Mouse (Mus musculus) heart, adult 2 months (tissue): Measurements from ENCODE around the gene Ap3s2. TPM values are rescaled to one million over a fixed set of nuclear protein-coding genes. Genes with fewer than 3 reads are reported as not detected.
A peak's percentile ranks its signal among the peaks of the same experiment; 100 is the strongest.

Experiments
- DNase-seq, 2 experiments: peaks; one replicate each; pipeline ENCODE4 v3.0.0; 2021
- H3K27ac ChIP-seq: fragments of 200-600 bp; 2 replicates; pipeline ENCODE4 v1.8.1; 2022
- H3K27me3 ChIP-seq: fragments of 200-500 bp; 2 replicates; pipeline ENCODE4 v1.6.1; 2012; ENCODE audit warnings: mild to moderate bottlenecking, low read length, inconsistent platforms, mixed read lengths; ENCODE audit not compliant: control insufficient read depth, insufficient read depth
- H3K36me3 ChIP-seq: fragments of 200-500 bp; 2 replicates; pipeline ENCODE4 v1.6.1; 2012; ENCODE audit warnings: low read length, inconsistent platforms; ENCODE audit not compliant: control insufficient read depth, insufficient read depth
- H3K4me1 ChIP-seq: fragments of 200-500 bp; 2 replicates; pipeline ENCODE4 v1.6.1; 2011; ENCODE audit warnings: low read length; ENCODE audit not compliant: control insufficient read depth, insufficient read depth
- H3K4me3 ChIP-seq: fragments of 200-600 bp; 2 replicates; pipeline ENCODE4 v1.8.1; 2022
- H3K79me2 ChIP-seq: fragments of 200-500 bp; replicated peaks from 2 replicates; pipeline ENCODE4 v1.6.1; 2012; ENCODE audit warnings: mild to moderate bottlenecking, inconsistent platforms, low read length, moderate library complexity, mixed read lengths; ENCODE audit not compliant: control insufficient read depth, insufficient read depth
- H3K9ac ChIP-seq: fragments of 200-500 bp; 2 replicates; pipeline ENCODE4 v1.6.1; 2012; ENCODE audit warnings: low read depth, mild to moderate bottlenecking, control low read depth, inconsistent platforms, low read length, mixed read lengths
- CTCF ChIP-seq: fragments of 200-600 bp; IDR thresholded peaks from 2 replicates; pipeline ENCODE4 v1.8.1; 2022; ENCODE audit warnings: antibody characterized with exemption, mild to moderate bottlenecking, moderate library complexity
- EP300 ChIP-seq: fragments of 200-500 bp; IDR thresholded peaks from 2 replicates; pipeline ENCODE4 v1.6.1; 2011; ENCODE audit warnings: low read depth, low read length, control low read depth; ENCODE audit not compliant: insufficient read depth
- POLR2A ChIP-seq: fragments of 200-500 bp; IDR thresholded peaks from 2 replicates; pipeline ENCODE4 v1.6.1; 2011; ENCODE audit warnings: mild to moderate bottlenecking, low read depth, low read length, control low read depth; ENCODE audit not compliant: insufficient read depth
- WGBS: fragments of 180-500 bp; shearing (Covaris S2); methylation state at CpG from one replicate; pipeline ENCODE4 v1.1.7; 2018; 5-methylcytosine and 5-hydroxymethylcytosine counted together
- intact Hi-C: fragments of 180-260 bp; cut with DNase I; formaldehyde crosslinking; loops from one replicate; pipeline ENCODE4 v1.15.1; 2025
- long read RNA-seq: library from polyadenylated mRNA; stranded (forward); transcript quantifications from one replicate; pipeline ENCODE4 v2.0.0, GENCODE M21; 2021
- polyA plus RNA-seq: library from polyadenylated mRNA; depleted of rRNA; stranded (reverse); fragments of >200 nt; gene quantifications from 2 replicates; pipeline ENCODE4 v1.2.3, GENCODE M21; 2012; rRNA removed
- total RNA-seq, 2 experiments: library from RNA; stranded (reverse); gene quantifications; 2 replicates each; pipeline ENCODE4 v1.2.3; 2021

Gene Ap3s2
- total RNA-seq (10 to 100 TPM; 19.4 to 21.9 TPM), polyA plus RNA-seq (13.1 and 19.4 TPM in 2 replicates)
- long read RNA-seq, full-length matches to known transcripts = 22 of 26 reads
- long read RNA-seq, partial matches to known transcripts = 0 of 26 reads
- long read RNA-seq, other reads (novel, unspliced or antisense) = 4 of 26 reads

DNA sequence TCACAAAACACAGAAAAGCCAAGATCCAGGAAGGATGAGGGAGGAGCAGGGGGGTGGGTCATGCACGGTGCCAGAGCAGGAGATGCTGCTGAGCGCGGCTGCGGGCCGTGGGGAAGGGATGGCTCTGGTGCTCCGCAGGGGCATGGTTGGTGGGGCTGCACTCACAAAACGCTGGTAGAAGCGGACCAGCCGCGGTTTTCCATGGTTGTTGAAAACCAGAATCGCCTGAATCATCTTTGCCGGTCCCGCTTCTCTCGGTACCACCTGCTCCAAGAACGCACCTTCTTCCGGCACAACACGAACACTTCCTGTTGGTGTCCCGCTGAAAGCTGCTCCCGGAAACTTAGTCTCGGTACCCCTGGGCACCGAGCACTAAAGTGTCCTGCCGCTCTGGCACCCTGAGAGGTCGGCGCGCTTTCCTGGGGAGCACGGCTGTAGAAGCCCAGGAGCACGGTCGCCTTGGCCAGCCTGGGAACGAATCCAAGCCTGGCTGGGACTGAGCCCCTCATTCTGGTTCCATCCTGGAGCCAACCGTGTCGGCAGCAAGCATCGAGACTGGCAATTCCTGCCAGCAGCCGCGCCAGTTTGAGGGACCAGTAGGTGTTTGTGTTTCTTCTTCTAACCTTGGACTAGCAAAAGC is at the start of gene Ap3s2:
Ap3s2 (minus strand) TSS at position 306 of the 640 bp plus-strand sequence.
- H3K79me2 ChIP-seq = no peaks in the 10 kb centered on the region
- peak within 1 kb of the TSS; percentile 87 for H3K27ac ChIP-seq
- H3K27me3 ChIP-seq = no peaks in the 10 kb centered on the region
- DNase-seq = peak; percentile 90
- H3K9ac ChIP-seq = peak within 1 kb of the TSS; percentile 89
- intact Hi-C loops = loop anchor here (1.0 to 5.0 kb wide), 2 partner anchors 15 to 102 kb away; partner anchors contain the start of genes Arpin and Zfp710
- peak within 1 kb of the TSS; percentile 88 for H3K4me3 ChIP-seq
- H3K36me3 ChIP-seq = no peaks in the 10 kb centered on the region
- H3K4me1 ChIP-seq = peaks cover 1% of the 10 kb centered on the region; the same call in 1 of the 2 replicates
- under 1% methylated on average over 34 of the region's 34 CpGs for WGBS
- peak; percentile 60; the same call in 1 of the 2 replicates for TF ChIP-seq EP300
- TF ChIP-seq POLR2A = peak; percentile 82; the same call in 1 of the 2 replicates
- TF ChIP-seq CTCF = no peak

DNA sequence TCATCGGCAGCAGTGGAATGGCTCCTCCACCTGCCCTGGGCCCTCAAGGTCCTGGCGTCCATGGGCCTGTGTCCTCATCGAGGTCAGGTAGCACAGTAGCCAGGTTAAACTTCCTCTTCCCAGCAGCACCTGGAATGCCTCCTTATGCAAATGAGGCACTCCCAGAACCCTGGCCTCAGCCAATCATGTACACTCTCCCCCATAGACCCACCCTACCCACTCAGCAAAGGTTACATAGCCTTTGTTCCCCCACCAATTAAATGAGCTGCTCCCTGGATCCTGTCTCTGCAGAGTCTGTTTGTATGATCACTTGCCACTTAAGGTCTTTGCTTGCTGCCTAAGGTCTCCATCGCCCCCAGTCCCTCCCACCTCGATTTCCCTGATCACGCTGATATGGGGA is 47.9 kb upstream of the Ap3s2 start:
- H3K79me2 ChIP-seq = no peaks in the 10 kb centered on the region
- WGBS = 80% methylated on average over 6 of the region's 6 CpGs
- no peak overlapping the region for H3K9ac ChIP-seq
- no peak overlapping the region for H3K27ac ChIP-seq
- H3K4me1 ChIP-seq = no peaks in the 10 kb centered on the region
- no peak for TF ChIP-seq CTCF
- no peak for TF ChIP-seq POLR2A
- TF ChIP-seq EP300 = no peak
- no peaks in the 10 kb centered on the region for H3K36me3 ChIP-seq
- H3K27me3 ChIP-seq = no peaks in the 10 kb centered on the region
- no peak overlapping the region for H3K4me3 ChIP-seq
- DNase-seq = no peak
- intact Hi-C loops = no loop called here

DNA sequence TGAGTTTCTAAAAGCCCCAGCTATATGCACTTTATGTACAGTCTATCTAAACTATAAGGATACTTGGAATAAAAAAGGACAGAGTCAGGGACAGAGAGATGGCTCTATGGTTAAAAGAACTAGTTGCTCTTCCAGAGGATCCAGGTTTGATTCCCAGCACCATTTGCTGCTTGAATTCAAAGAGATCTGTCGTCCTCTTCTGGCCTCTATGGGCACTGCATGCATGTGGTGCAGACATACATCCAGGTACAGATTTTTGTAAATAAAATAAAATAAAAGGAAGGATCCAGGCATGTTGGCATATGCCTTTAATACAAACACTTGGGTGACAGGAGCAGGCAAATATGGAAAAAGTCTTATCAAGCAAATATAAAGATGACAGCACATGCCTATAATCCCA is 41.2 kb upstream of the Ap3s2 start:
- no peaks in the 10 kb centered on the region for H3K36me3 ChIP-seq
- intact Hi-C loops = no loop called here
- H3K27me3 ChIP-seq = no peaks in the 10 kb centered on the region
- 56% methylated on average over 1 of the region's 1 CpGs for WGBS
- DNase-seq = no peak
- H3K9ac ChIP-seq = no peak overlapping the region
- no peaks in the 10 kb centered on the region for H3K4me1 ChIP-seq
- H3K4me3 ChIP-seq = no peak overlapping the region
- H3K27ac ChIP-seq = no peak overlapping the region
- TF ChIP-seq POLR2A = no peak
- TF ChIP-seq CTCF = 0 out of 2 replicates have a peak, but pooled peaks have one; percentile 12
- H3K79me2 ChIP-seq = no peaks in the 10 kb centered on the region

DNA sequence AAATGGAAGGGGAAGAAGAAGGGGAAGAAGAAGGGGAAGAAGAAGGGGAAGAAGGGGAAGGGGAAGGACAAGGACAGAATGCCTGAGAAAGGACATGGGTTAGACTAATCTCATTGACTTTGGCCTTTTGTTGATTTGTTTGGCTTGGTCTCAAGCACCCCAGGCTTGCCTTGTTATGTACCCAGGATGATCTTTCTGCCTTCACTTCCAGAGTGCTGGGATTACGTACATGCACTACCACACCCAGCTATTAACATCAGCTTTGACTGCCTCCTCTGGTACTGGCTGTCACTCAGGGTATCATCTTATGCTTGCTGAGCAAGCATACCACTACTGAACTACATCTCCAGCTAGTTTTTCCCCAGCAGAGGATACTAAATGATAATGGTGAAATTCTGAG is 35.7 kb upstream of the Ap3s2 start:
- no peak overlapping the region for H3K9ac ChIP-seq
- intact Hi-C loops = no loop called here
- no peaks in the 10 kb centered on the region for H3K27me3 ChIP-seq
- H3K4me3 ChIP-seq = no peak overlapping the region
- TF ChIP-seq POLR2A (no peak), EP300 (no peak)
- H3K4me1 ChIP-seq = no peaks in the 10 kb centered on the region
- no peaks in the 10 kb centered on the region for H3K79me2 ChIP-seq
- DNase-seq = no peak
- WGBS = 100% methylated on average over 1 of the region's 1 CpGs
- no peaks in the 10 kb centered on the region for H3K36me3 ChIP-seq
- no peak overlapping the region for H3K27ac ChIP-seq

DNA sequence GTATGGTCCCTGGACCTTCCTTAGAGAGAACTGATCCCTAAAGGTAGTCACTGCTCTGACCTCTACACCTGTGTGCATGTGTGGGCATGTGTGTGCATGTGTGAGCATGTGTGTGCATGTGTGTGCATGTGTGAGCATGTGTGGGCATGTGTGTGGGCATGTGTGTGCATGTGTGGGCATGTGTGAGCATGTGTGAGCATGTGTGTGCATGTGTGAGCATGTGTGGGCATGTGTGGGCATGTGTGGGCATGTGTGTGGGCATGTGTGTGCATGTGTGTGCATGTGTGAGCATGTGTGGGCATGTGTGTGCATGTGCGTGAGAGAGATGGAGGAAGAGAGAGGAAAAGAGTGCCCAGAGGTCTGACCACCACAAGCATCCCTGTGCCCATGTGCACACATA is 34.4 kb upstream of the Ap3s2 start:
- Histone ChIP-seq H3K27ac (no peak overlapping the region), H3K9ac (no peak overlapping the region), H3K36me3 (no peaks in the 10 kb centered on the region), H3K4me3 (no peak overlapping the region), H3K27me3 (no peaks in the 10 kb centered on the region), H3K4me1 (no peaks in the 10 kb centered on the region), H3K79me2 (no peaks in the 10 kb centered on the region)
- WGBS = 96% methylated on average over 1 of the region's 1 CpGs
- DNase-seq = no peak
- intact Hi-C loops = no loop called here
- TF ChIP-seq EP300 = no peak
- TF ChIP-seq CTCF = no peak
- TF ChIP-seq POLR2A = no peak

DNA sequence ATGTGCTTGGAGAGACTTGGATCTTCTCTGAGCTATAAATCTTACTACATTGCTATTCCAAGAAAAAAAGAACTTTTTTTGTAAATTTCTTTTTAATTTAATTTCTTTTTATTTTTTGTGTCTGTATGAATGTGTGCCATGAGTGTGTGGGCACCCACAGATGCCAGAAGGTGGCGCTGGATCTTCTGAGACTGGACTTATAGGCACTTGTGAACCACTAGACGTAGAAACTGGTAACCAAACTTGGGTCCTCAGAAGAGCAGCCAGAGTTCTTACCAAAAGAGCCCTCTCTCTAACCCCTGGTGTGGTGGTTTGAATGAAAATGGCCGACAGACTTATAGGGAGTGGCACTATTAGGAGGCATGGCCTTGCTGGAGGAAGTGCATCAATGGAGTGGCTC is 30.6 kb upstream of the Ap3s2 start:
- TF ChIP-seq EP300 (no peak), CTCF (no peak), POLR2A (no peak)
- 80% methylated on average over 3 of the region's 3 CpGs for WGBS
- no peak for DNase-seq
- Histone ChIP-seq H3K27me3 (no peaks in the 10 kb centered on the region), H3K36me3 (no peaks in the 10 kb centered on the region), H3K27ac (no peak overlapping the region), H3K4me1 (no peaks in the 10 kb centered on the region), H3K79me2 (no peaks in the 10 kb centered on the region), H3K4me3 (no peak overlapping the region), H3K9ac (no peak overlapping the region)
- intact Hi-C loops = no loop called here
